Mouse (Mus musculus) ovary, adult 18-20 months (tissue): ENCODE results near the gene Tm6sf1.

Source experiments
- DNase-seq: peaks from one replicate; pipeline ENCODE4 v3.0.0; 2022; ENCODE audit warnings: low spot score, mixed read lengths

The Tm6sf1 gene

GRCm38 (mm10) chr7:81850171-81850570 lies 8.6 kb upstream of the Tm6sf1 start:
- no peak for DNase-seq

- DNase-seq = no peak
Observed at GRCm38 (mm10) chr7:81851706-81852105, 7.1 kb upstream of the Tm6sf1 start.

- DNase-seq = no peak
Observed at GRCm38 (mm10) chr7:81854568-81855307, 4.1 kb upstream of the Tm6sf1 start.

GRCm38 (mm10) chr7:81855694-81856093 lies 3.1 kb upstream of the Tm6sf1 start, which contains the start of gene Gm10160:
Gene Gm10160 (minus strand): TSS chr7:81855794.
- DNase-seq = no peak

GRCm38 (mm10) chr7:81856221-81856620 lies 2.6 kb upstream of the Tm6sf1 start:
- DNase-seq = no peak

GRCm38 (mm10) chr7:81858236-81858635 lies 565 bp upstream of the Tm6sf1 start:
- DNase-seq = no peak

GRCm38 (mm10) chr7:81860071-81860470 lies 1.3 kb downstream of the Tm6sf1 start:
- DNase-seq = no peak

GRCm38 (mm10) chr7:81860996-81861395 lies 2.2 kb downstream of the Tm6sf1 start:
- no peak for DNase-seq

GRCm38 (mm10) chr7:81861461-81861860 lies 2.7 kb downstream of the Tm6sf1 start:
- DNase-seq = no peak

- no peak for DNase-seq
Observed at GRCm38 (mm10) chr7:81861921-81862320, 3.1 kb downstream of the Tm6sf1 start.

GRCm38 (mm10) chr7:81862587-81863583 lies 4.1 kb downstream of the Tm6sf1 start:
- DNase-seq = no peak

- DNase-seq = no peak
Observed at GRCm38 (mm10) chr7:81864552-81864951, 5.8 kb downstream of the Tm6sf1 start.

- no peak for DNase-seq
Observed at GRCm38 (mm10) chr7:81865937-81866336, 7.1 kb downstream of the Tm6sf1 start.

- DNase-seq = no peak
Observed at GRCm38 (mm10) chr7:81867231-81867930, 8.6 kb downstream of the Tm6sf1 start.

- peak; percentile 44 for DNase-seq
Observed at GRCm38 (mm10) chr7:81868158-81868557, 9.4 kb downstream of the Tm6sf1 start.

GRCm38 (mm10) chr7:81872493-81873013 lies 13.8 kb downstream of the Tm6sf1 start:
- DNase-seq = no peak

- DNase-seq = no peak
Observed at GRCm38 (mm10) chr7:81873807-81874206, 15.0 kb downstream of the Tm6sf1 start.

GRCm38 (mm10) chr7:81874636-81875035 lies 15.8 kb downstream of the Tm6sf1 start:
- DNase-seq = no peak

- no peak for DNase-seq
Observed at GRCm38 (mm10) chr7:81875372-81875771, 16.6 kb downstream of the Tm6sf1 start.

- no peak for DNase-seq
Observed at GRCm38 (mm10) chr7:81880286-81880685, 21.5 kb downstream of the Tm6sf1 start.

- no peak for DNase-seq
Observed at GRCm38 (mm10) chr7:81880797-81881196, 22.0 kb downstream of the Tm6sf1 start.

GRCm38 (mm10) chr7:81881600-81881999 lies 22.8 kb downstream of the Tm6sf1 start:
- peak; percentile 87 for DNase-seq
